Mouse (Mus musculus): ENCODE data around the gene Sat2. TPM values are rescaled to one million over a fixed set of nuclear protein-coding genes. Genes with fewer than 3 reads are reported as not detected.
A peak's percentile ranks its signal among the peaks of the same experiment; 100 is the strongest.

The Sat2 gene
- total RNA-seq, 2 experiments from 2014 or later = 3.3 to 3.8 TPM

DNA sequence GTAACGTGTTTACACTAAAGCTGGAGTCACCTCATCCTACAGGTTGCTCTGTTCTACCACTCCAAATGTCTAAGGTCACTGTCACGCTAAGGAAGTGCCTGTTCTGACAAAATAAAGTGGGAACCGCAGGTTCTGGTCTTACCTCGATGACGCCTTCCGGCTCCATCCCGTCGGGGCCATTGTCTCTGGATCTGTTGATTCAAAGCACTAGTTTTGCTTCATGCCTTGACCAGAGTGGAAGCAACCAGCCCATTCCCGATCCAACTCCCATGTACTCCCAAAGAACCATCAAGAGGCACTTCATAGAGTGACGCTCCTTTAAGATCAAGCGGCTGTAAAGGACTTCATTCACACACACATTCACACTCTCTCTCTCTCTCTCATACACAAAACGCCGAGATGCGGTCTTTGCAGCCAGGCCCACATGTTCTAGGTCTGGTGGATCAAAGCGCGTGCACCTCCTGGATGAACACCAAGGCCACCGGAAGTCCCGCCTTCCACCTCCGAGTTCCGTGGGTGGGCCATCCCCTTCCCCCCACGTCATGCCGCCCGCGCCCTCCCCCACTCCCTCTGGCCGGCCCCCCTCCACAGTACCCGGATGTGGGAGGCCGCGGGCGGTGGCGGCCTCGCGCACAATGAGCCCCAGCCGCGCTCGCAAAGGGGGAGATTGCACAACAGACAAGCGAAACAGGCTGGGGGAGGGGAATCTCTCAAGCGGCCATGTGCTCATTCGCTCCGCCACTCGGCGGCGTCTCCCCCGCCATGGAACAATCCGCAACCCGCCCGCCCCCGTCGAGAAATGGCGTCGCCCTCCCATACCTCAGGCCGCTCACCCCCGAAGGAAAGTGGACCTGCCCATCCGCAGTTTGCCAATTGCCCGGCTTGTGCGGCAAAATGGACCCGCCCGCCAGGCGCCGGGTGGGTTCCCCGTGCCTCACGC lies 49.2 kb downstream of the Sat2 start:
- peak; percentile 96 to 97 for DNase-seq

DNA sequence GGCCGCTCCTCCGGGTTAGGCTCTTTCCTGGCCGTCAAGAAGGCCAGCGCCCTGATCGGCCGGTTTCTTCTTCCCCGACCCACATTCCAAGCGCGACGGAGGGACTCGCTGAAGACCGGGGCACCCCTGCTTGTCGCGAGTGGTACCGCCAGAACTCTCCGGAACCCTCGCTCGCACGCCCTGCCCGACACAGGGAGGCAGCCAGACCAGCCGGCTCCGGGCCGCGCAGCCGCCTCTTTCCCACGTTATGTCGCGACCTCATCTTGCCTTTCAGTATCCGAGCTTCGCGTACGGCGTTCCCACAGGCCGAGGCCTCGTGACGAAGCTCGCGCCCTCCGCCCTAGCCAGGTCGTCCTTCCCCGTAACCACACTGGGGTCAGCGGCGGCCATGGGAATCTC lies 49.9 kb downstream of the Sat2 start:
- no peak for DNase-seq

DNA sequence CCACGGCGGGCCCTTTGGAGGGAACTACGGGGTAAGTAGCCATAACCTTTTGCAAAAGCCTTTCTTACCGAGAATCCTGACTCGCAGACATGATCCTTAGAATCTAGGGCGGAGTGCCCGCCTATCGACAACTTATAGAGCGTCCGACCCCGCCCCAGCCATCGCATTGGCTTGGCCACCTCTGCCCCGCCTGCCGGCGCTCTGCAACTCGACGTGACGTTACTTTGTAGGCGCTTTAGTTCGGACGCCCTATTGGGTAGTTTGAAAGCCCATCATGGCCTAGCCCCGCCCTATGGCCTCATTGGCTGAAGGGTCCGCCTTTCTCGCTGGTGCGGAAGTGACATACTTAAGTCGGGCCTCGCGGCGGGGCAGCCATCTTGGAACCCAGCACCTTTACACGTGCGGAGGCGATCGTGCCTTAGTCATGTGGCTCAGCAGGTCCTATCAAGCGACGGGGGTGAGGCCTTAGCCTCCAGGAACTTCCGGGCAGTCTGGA lies 50.4 kb downstream of the Sat2 start, which contains the start of gene Eif4a1:
Gene Eif4a1, minus strand, starts transcription at position 213 of the 496 bp plus-strand sequence.
- DNase-seq = peak; percentile 100

Small RNA genes lying within 50 kb of the gene (microRNA-seq; reads per million reads assigned to microRNA genes)
- gene Mir1934 = 5.4 to 7.2 reads per million in 2 experiments
- gene Mir467f = 0 reads per million in 2 experiments

Other genes with a start within 250 kb of the Sat2 start
- gene Naa38, start 226.5 kb upstream of the Sat2 start, total RNA-seq (2021) = 100 to 1,000 TPM; 112 to 118 TPM
- 10 to 100 TPM; 30.2 to 32.2 TPM for gene Cyb5d1, start 226.4 kb upstream of the Sat2 start, total RNA-seq (2021)
- gene Tmem88, start 223.8 kb upstream of the Sat2 start, total RNA-seq (2021) = 10 to 100 TPM; 10.3 to 14.3 TPM
- gene Kdm6b, start 208.3 kb upstream of the Sat2 start, total RNA-seq (2021) = 10 to 100 TPM; 15.8 to 18.0 TPM
- gene Dnah2, start 72.9 kb upstream of the Sat2 start, total RNA-seq (2021) = under 1 TPM; 0.10 to 0.51 TPM
- 100 to 1,000 TPM; 111 to 140 TPM for gene Efnb3, start 61.8 kb upstream of the Sat2 start, total RNA-seq (2021)
- 1 to 10 TPM; 5.0 to 5.4 TPM for gene Wrap53, start 41.8 kb upstream of the Sat2 start, total RNA-seq (2021)
- gene Trp53, start 41.7 kb upstream of the Sat2 start, total RNA-seq (2021) = 10 to 100 TPM; 15.0 to 15.5 TPM
- gene Atp1b2, start 16.1 kb upstream of the Sat2 start, total RNA-seq (2021) = 10 to 100 TPM; 15.2 to 16.4 TPM
- gene Shbg, start 4.1 kb upstream of the Sat2 start, total RNA-seq (2021) = not detected
- 10 to 100 TPM; 91.3 to 97.2 TPM for gene Fxr2, start 11.0 kb downstream of the Sat2 start, total RNA-seq (2021)
- gene Sox15, start 33.3 kb downstream of the Sat2 start, total RNA-seq (2021) = not detected
- 10 to 100 TPM; 12.3 to 15.6 TPM for gene Mpdu1, start 40.6 kb downstream of the Sat2 start, total RNA-seq (2021)
- 10 to 100 TPM in 1 of 2 experiments, 1 to 10 TPM in 1; 7.3 to 10.5 TPM for gene Cd68, start 44.1 kb downstream of the Sat2 start, total RNA-seq (2021)
- 100 to 1,000 TPM; 185 to 188 TPM for gene Eif4a1, start 50.4 kb downstream of the Sat2 start, total RNA-seq (2021)
- gene Senp3, start 60.1 kb downstream of the Sat2 start, total RNA-seq (2021) = 10 to 100 TPM; 27.3 to 35.1 TPM
- 1 to 10 TPM; 1.5 to 1.7 TPM for gene Tnfsf13, start 63.8 kb downstream of the Sat2 start, total RNA-seq (2021)
- gene Tnfsf12, start 73.8 kb downstream of the Sat2 start, total RNA-seq (2021) = 10 to 100 TPM; 16.9 to 17.1 TPM
- gene Tnfsfm13, start 74.1 kb downstream of the Sat2 start, total RNA-seq (2021) = 1 to 10 TPM; 2.5 to 4.1 TPM
- 10 to 100 TPM; 27.4 to 33.4 TPM for gene Polr2a, start 136.6 kb downstream of the Sat2 start, total RNA-seq (2021)
- not detected for gene Slc35g3, start 139.9 kb downstream of the Sat2 start, total RNA-seq (2021)
- 10 to 100 TPM; 41.7 to 44.7 TPM for gene Zbtb4, start 143.9 kb downstream of the Sat2 start, total RNA-seq (2021)
- 1 to 10 TPM; 2.0 to 4.6 TPM for gene Chrnb1, start 173.9 kb downstream of the Sat2 start, total RNA-seq (2021)
- 1 to 10 TPM; 2.6 to 3.0 TPM for gene Fgf11, start 179.8 kb downstream of the Sat2 start, total RNA-seq (2021)
- under 1 TPM; 0.17 to 0.49 TPM for gene Tmem102, start 183.6 kb downstream of the Sat2 start, total RNA-seq (2021)
- not detected for gene Gm39566, start 193.3 kb downstream of the Sat2 start, total RNA-seq (2021)
- gene Spem2, start 196.4 kb downstream of the Sat2 start, total RNA-seq (2021) = not detected
- gene Spem1, start 200.2 kb downstream of the Sat2 start, total RNA-seq (2021) = not detected
- gene Nlgn2, start 215.8 kb downstream of the Sat2 start, total RNA-seq (2021) = 1 to 10 TPM; 3.3 to 3.9 TPM
- 100 to 1,000 TPM; 232 to 246 TPM for gene Tmem256, start 216.5 kb downstream of the Sat2 start, total RNA-seq (2021)
- 10 to 100 TPM; 19.6 to 21.4 TPM for gene Plscr3, start 224.4 kb downstream of the Sat2 start, total RNA-seq (2021)
- not detected for gene Tnk1, start 236.7 kb downstream of the Sat2 start, total RNA-seq (2021)